16 mouse cellular contexts compared by ENCODE assay signal in the genomic region with DNA sequence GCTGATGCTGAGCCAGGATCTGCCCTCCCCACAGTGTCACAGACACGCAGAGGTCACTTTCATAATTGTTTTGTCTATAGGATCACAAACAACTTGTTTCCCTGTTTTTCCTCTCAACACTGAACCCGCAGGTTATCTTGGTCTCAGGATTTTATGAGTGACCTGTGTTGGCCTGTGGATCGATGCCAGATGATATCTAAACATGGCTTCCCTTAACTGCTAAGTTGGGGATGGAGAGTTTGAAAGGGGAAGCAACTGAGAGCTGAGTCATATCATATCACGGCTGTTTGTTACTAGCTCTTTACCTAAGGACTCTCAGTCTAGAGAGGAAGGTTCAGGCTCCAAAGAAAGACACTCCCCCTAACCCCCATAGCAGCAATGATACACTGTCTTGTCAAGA. TPM values are rescaled to one million over a fixed set of nuclear protein-coding genes. Genes with fewer than 3 reads are reported as not detected.
DNase-seq lines count a peak whose midpoint lies in the region; ATAC-seq and TF ChIP-seq lines count a peak whose summit lies in the region.
"Had no signal": no experiment of that assay in that cellular context is flagged by ENCODE, and none has a peak within 500 bp of the region (broad histone marks: within the 10 kb centered on the region; RNA-seq: fewer than 3 reads in every experiment).

No protein-coding gene starts in this region.

- no peaks in the 10 kb centered on the region for H3K27me3 ChIP-seq in forebrain, embryonic 12.5 days
- H3K27me3 ChIP-seq in forebrain, postnatal 0 days (ENCODE audit: insufficient read depth, low read length), result no peaks in the 10 kb centered on the region
- H3K27me3 ChIP-seq in midbrain, embryonic 13.5 days, result no peaks in the 10 kb centered on the region
- no peaks in the 10 kb centered on the region for H3K27me3 ChIP-seq in midbrain, embryonic 16.5 days (ENCODE audit: control insufficient read depth, insufficient read depth, low read depth, low read length)
- H3K27me3 ChIP-seq in liver, embryonic 16.5 days (ENCODE audit: control insufficient read depth, insufficient read depth, low read depth, low read length), result no peaks in the 10 kb centered on the region
- H3K27me3 ChIP-seq: midbrain, embryonic 15.5 days had no signal

- ATAC-seq in forebrain, embryonic 12.5 days (ENCODE audit: low FRiP score), result no peak
- ATAC-seq in forebrain, postnatal 0 days, result no peak
- no peak for ATAC-seq in midbrain, embryonic 13.5 days
- ATAC-seq in midbrain, embryonic 16.5 days, result no peak
- no peak for ATAC-seq in liver, embryonic 16.5 days (ENCODE audit: low read depth)
- ATAC-seq: lung, postnatal 0 days; midbrain, embryonic 15.5 days had no signal

- no peak overlapping the region for H3K9ac ChIP-seq in forebrain, embryonic 12.5 days
- no peak overlapping the region for H3K9ac ChIP-seq in forebrain, postnatal 0 days
- H3K9ac ChIP-seq in midbrain, embryonic 13.5 days (replicated peaks), result no peak overlapping the region
- no peak overlapping the region for H3K9ac ChIP-seq in midbrain, embryonic 16.5 days (ENCODE audit: low read depth, low read length)
- H3K9ac ChIP-seq in liver, embryonic 16.5 days (ENCODE audit: low read depth, low read length), result no peak overlapping the region
- H3K9ac ChIP-seq: midbrain, embryonic 15.5 days had no signal

- no peak overlapping the region for H3K4me3 ChIP-seq in forebrain, embryonic 12.5 days (replicated peaks)
- no peak overlapping the region for H3K4me3 ChIP-seq in forebrain, postnatal 0 days (ENCODE audit: low read depth, low read length)
- H3K4me3 ChIP-seq in midbrain, embryonic 13.5 days (replicated peaks), result no peak overlapping the region
- no peak overlapping the region for H3K4me3 ChIP-seq in midbrain, embryonic 16.5 days (ENCODE audit: low read depth, low read length)
- H3K4me3 ChIP-seq in liver, embryonic 16.5 days (ENCODE audit: low read depth, low read length), result no peak overlapping the region
- H3K4me3 ChIP-seq: erythroblast, embryonic 14.5 days; midbrain, embryonic 15.5 days had no signal

- no peaks in the 10 kb centered on the region for H3K9me3 ChIP-seq in forebrain, embryonic 12.5 days
- no peaks in the 10 kb centered on the region for H3K9me3 ChIP-seq in forebrain, postnatal 0 days (ENCODE audit: low read length)
- H3K9me3 ChIP-seq in midbrain, embryonic 13.5 days, result no peaks in the 10 kb centered on the region
- no peaks in the 10 kb centered on the region for H3K9me3 ChIP-seq in midbrain, embryonic 16.5 days (replicated peaks; ENCODE audit: control insufficient read depth, low read length, poor library complexity, severe bottlenecking)
- H3K9me3 ChIP-seq in liver, embryonic 16.5 days (replicated peaks; ENCODE audit: control insufficient read depth, low read length), result no peaks in the 10 kb centered on the region
- H3K9me3 ChIP-seq: midbrain, embryonic 15.5 days had no signal

- WGBS in forebrain, embryonic 12.5 days, result 88% methylated on average over 4 of the region's 4 CpGs
- WGBS in forebrain, postnatal 0 days, result 78% methylated on average over 4 of the region's 4 CpGs
- 85% methylated on average over 4 of the region's 4 CpGs for WGBS in midbrain, embryonic 13.5 days
- WGBS in midbrain, embryonic 16.5 days, result 82% methylated on average over 4 of the region's 4 CpGs
- WGBS in liver, embryonic 16.5 days (ENCODE audit: insufficient replicate concordance), result 29% methylated on average over 4 of the region's 4 CpGs

- 0 out of 2 replicates have a peak, but pooled peaks cover 10% of the 10 kb centered on the region for H3K36me3 ChIP-seq in forebrain, embryonic 12.5 days (replicated peaks)
- no peaks in the 10 kb centered on the region for H3K36me3 ChIP-seq in forebrain, postnatal 0 days (ENCODE audit: insufficient read depth)
- H3K36me3 ChIP-seq in midbrain, embryonic 13.5 days, result no peaks in the 10 kb centered on the region
- H3K36me3 ChIP-seq in midbrain, embryonic 16.5 days (ENCODE audit: control insufficient read depth, insufficient read depth, low read length), result no peaks in the 10 kb centered on the region
- H3K36me3 ChIP-seq in liver, embryonic 16.5 days (ENCODE audit: control insufficient read depth, insufficient read depth), result no peaks in the 10 kb centered on the region
- H3K36me3 ChIP-seq: G1E; midbrain, embryonic 15.5 days had no signal

- H3K4me1 ChIP-seq in forebrain, embryonic 12.5 days, result peaks cover 82% of the 10 kb centered on the region
- peaks cover 9% of the 10 kb centered on the region for H3K4me1 ChIP-seq in forebrain, postnatal 0 days (ENCODE audit: insufficient read depth)
- H3K4me1 ChIP-seq in midbrain, embryonic 13.5 days (replicated peaks), result peaks cover 82% of the 10 kb centered on the region
- peaks cover 28% of the 10 kb centered on the region for H3K4me1 ChIP-seq in midbrain, embryonic 16.5 days (ENCODE audit: control insufficient read depth, insufficient read depth, low read length)
- H3K4me1 ChIP-seq in liver, embryonic 16.5 days (ENCODE audit: control insufficient read depth, low read depth, low read length), result peaks cover 9% of the 10 kb centered on the region

- no peak for TF ChIP-seq CTCF in forebrain, postnatal 0 days (IDR thresholded peaks at IDR 0.05; ENCODE audit: low read depth)

- no peak overlapping the region for H3K4me2 ChIP-seq in forebrain, embryonic 12.5 days
- no peak overlapping the region for H3K4me2 ChIP-seq in forebrain, postnatal 0 days (ENCODE audit: low read depth)
- no peak overlapping the region for H3K4me2 ChIP-seq in midbrain, embryonic 13.5 days (replicated peaks)
- no peak overlapping the region for H3K4me2 ChIP-seq in midbrain, embryonic 16.5 days (ENCODE audit: low read length)
- no peak overlapping the region for H3K4me2 ChIP-seq in liver, embryonic 16.5 days (ENCODE audit: low read depth, low read length)
- H3K4me2 ChIP-seq: midbrain, embryonic 15.5 days had no signal

- no peak for DNase-seq in forebrain, postnatal 0 days
- no peak for DNase-seq in spleen, postnatal 14 days (ENCODE audit: low spot score in 2 of 2)
- DNase-seq in retina, embryonic 14.5 days (ENCODE audit: low spot score), result no peak
- DNase-seq in kidney, adult 9 months, result no peak
- DNase-seq: cerebellum, adult 18-20 months; embryo, embryonic 11 days; right cerebral cortex, postnatal 4 days had no signal

- peak overlapping the region; percentile 4; the same call in 1 of the 2 replicates for H3K27ac ChIP-seq in forebrain, embryonic 12.5 days
- no peak overlapping the region for H3K27ac ChIP-seq in forebrain, postnatal 0 days (ENCODE audit: low read depth, low read length)
- peak overlapping the region; percentile 41; the same call in 1 of the 2 replicates for H3K27ac ChIP-seq in midbrain, embryonic 13.5 days
- H3K27ac ChIP-seq in midbrain, embryonic 16.5 days (ENCODE audit: low read length), result no peak overlapping the region
- peak overlapping the region; percentile 74 for H3K27ac ChIP-seq in liver, embryonic 16.5 days (ENCODE audit: low read length)
- H3K27ac ChIP-seq: midbrain, embryonic 15.5 days; stomach, postnatal 0 days had no signal

RNA-seq across cellular contexts. Expression of gene Nectin1, which starts 11.7 kb away (rescaled TPM):
- polyA plus RNA-seq in forebrain, embryonic 12.5 days (2016; fragmentation: Nextera tagmentation; extraction: Ambion mirVana), result 11.4 and 12.1 TPM in 2 replicates
- 29.5 and 43.7 TPM in 2 replicates for total RNA-seq in forebrain, postnatal 0 days (2014; rRNA removed)
- polyA plus RNA-seq in forebrain, postnatal 0 days (2015; fragmentation: Nextera tagmentation; extraction: Ambion mirVana), result 7.2 and 11.8 TPM in 2 replicates
- 10.8 and 11.0 TPM in 2 replicates for polyA plus RNA-seq in midbrain, embryonic 13.5 days (2015; fragmentation: Nextera tagmentation; extraction: Ambion mirVana)
- polyA plus RNA-seq in midbrain, embryonic 16.5 days (2015; fragmentation: Nextera tagmentation; extraction: Ambion mirVana), result 13.2 and 13.4 TPM in 2 replicates
- polyA plus RNA-seq in liver, embryonic 16.5 days (2015; fragmentation: Nextera tagmentation; extraction: Ambion mirVana), result 1.6 and 1.7 TPM in 2 replicates
- polyA plus RNA-seq: G1E had no signal

Comparison
In these comparisons a context has a peak if more than half of its experiments do, and no peak if none do; other contexts are left out.
1. H3K27ac ChIP-seq: peak in forebrain, embryonic 12.5 days (single experiment), midbrain, embryonic 13.5 days (single experiment) and liver, embryonic 16.5 days (single experiment); none in forebrain, postnatal 0 days (single experiment) and midbrain, embryonic 16.5 days (single experiment).